Mouse (Mus musculus): ENCODE data around the gene Xrcc5.

The Xrcc5 gene

GRCm38 (mm10) chr1:72313399-72314039, 6.3 kb downstream of the Xrcc5 start:
- DNase-seq (ENCODE audit: extremely low spot score, low read depth, low spot score): peak; percentile 57

GRCm38 (mm10) chr1:72315447-72315846, 8.2 kb downstream of the Xrcc5 start:
- DNase-seq (ENCODE audit: extremely low spot score, low read depth, low spot score): no peak

GRCm38 (mm10) chr1:72316409-72316808, 9.2 kb downstream of the Xrcc5 start:
- DNase-seq (ENCODE audit: extremely low spot score, low read depth, low spot score): no peak

- no peak for DNase-seq (ENCODE audit: extremely low spot score, low read depth, low spot score)
Measured at GRCm38 (mm10) chr1:72316901-72317300, 9.7 kb downstream of the Xrcc5 start.

GRCm38 (mm10) chr1:72320759-72321158, 13.5 kb downstream of the Xrcc5 start:
- no peak for DNase-seq (ENCODE audit: extremely low spot score, low read depth, low spot score)

GRCm38 (mm10) chr1:72323248-72323647, 16.0 kb downstream of the Xrcc5 start:
- no peak for DNase-seq (ENCODE audit: extremely low spot score, low read depth, low spot score)

GRCm38 (mm10) chr1:72326162-72326821, 19.1 kb downstream of the Xrcc5 start:
- no peak for DNase-seq (ENCODE audit: extremely low spot score, low read depth, low spot score)

GRCm38 (mm10) chr1:72334807-72335206, 27.6 kb downstream of the Xrcc5 start:
- no peak for DNase-seq (ENCODE audit: extremely low spot score, low read depth, low spot score)

- no peak for DNase-seq (ENCODE audit: extremely low spot score, low read depth, low spot score)
Measured at GRCm38 (mm10) chr1:72336780-72337179, 29.6 kb downstream of the Xrcc5 start.

- DNase-seq (ENCODE audit: extremely low spot score, low read depth, low spot score): no peak
Measured at GRCm38 (mm10) chr1:72338341-72338740, 31.1 kb downstream of the Xrcc5 start.

- no peak for DNase-seq (ENCODE audit: extremely low spot score, low read depth, low spot score)
Measured at GRCm38 (mm10) chr1:72347873-72348272, 40.7 kb downstream of the Xrcc5 start.

GRCm38 (mm10) chr1:72354856-72355255, 47.6 kb downstream of the Xrcc5 start:
- no peak for DNase-seq (ENCODE audit: extremely low spot score, low read depth, low spot score)

GRCm38 (mm10) chr1:72358216-72358615, 51.0 kb downstream of the Xrcc5 start:
- DNase-seq (ENCODE audit: extremely low spot score, low read depth, low spot score): no peak

- DNase-seq (ENCODE audit: extremely low spot score, low read depth, low spot score): no peak
Measured at GRCm38 (mm10) chr1:72359462-72359861, 52.2 kb downstream of the Xrcc5 start.

- no peak for DNase-seq (ENCODE audit: extremely low spot score, low read depth, low spot score)
Measured at GRCm38 (mm10) chr1:72360809-72361208, 53.6 kb downstream of the Xrcc5 start.

GRCm38 (mm10) chr1:72364661-72365060, 57.4 kb downstream of the Xrcc5 start:
- DNase-seq (ENCODE audit: extremely low spot score, low read depth, low spot score): no peak

- no peak for DNase-seq (ENCODE audit: extremely low spot score, low read depth, low spot score)
Measured at GRCm38 (mm10) chr1:72372512-72372911, 65.3 kb downstream of the Xrcc5 start.

GRCm38 (mm10) chr1:72372913-72373312, 65.7 kb downstream of the Xrcc5 start:
- DNase-seq (ENCODE audit: extremely low spot score, low read depth, low spot score): no peak

GRCm38 (mm10) chr1:72373648-72374047, 66.4 kb downstream of the Xrcc5 start:
- no peak for DNase-seq (ENCODE audit: extremely low spot score, low read depth, low spot score)

- DNase-seq (ENCODE audit: extremely low spot score, low read depth, low spot score): no peak
Measured at GRCm38 (mm10) chr1:72374049-72374448, 66.8 kb downstream of the Xrcc5 start.

GRCm38 (mm10) chr1:72378151-72378550, 70.9 kb downstream of the Xrcc5 start:
- no peak for DNase-seq (ENCODE audit: extremely low spot score, low read depth, low spot score)

GRCm38 (mm10) chr1:72379752-72380353, 72.6 kb downstream of the Xrcc5 start:
- no peak for DNase-seq (ENCODE audit: extremely low spot score, low read depth, low spot score)

Measured in hindlimb bud, embryonic 11.5 days (tissue).